Mouse (Mus musculus) cerebellum, postnatal 4 days (tissue): Measurements from ENCODE around the gene Sri.
"Not testable (repeated sequence)": the region's sequence is repeated elsewhere in the genome, so short reads cannot be mapped to it uniquely, and the experiment has no call there.

ENCODE experiments used
- DNase-seq, 2 experiments: peaks; one replicate each; pipeline ENCODE4 v3.0.0; 2022; ENCODE audit warnings: low spot score in 2 of 2, mixed read lengths in 1 of 2

Sri gene

GRCm38 (mm10) chr5:8045855-8046254 lies at the start of gene Sri:
Sri (plus strand) TSS chr5:8046078.
- no peak for DNase-seq

GRCm38 (mm10) chr5:7996401-7997044 lies 49.4 kb upstream of the Sri start:
- DNase-seq, result no peak

DNA sequence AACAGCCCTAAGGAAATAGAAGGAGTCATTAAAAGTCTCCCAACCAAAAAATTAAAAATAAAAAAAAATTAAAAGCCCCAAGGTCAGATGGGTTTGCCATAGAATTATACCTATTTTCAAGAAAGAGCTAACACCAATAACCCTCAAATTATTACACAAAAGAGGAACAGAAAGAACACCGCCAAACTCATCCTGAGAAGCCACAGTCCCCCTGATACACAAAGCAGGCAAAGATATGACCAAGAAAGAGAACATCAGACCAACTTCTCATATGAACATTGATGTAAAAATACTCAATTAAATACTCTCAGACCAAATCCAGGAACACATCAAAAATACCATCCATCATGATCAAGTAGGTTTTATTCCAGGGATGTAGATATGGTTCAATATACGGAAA lies 48.8 kb upstream of the Sri start:
- no peak for DNase-seq

DNA sequence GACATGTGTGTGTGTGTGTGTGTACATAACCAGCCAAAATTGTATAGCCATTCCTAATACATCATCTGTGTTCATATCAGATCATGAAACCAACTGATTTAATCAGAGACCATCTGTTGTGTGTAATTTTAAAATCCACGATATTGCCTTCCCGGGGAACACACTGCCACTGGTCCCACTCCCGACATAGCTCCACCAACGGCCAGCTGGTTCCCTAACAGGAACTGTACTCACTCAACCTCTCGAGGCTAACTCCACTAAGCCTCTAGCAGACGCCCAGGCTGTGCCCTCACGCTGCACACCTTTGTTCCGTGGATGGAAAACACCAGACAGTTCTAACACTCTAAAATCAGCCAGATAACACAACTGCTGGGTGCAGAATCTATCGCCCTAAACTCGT lies 45.4 kb upstream of the Sri start:
- no peak for DNase-seq

GRCm38 (mm10) chr5:8002827-8003226 lies 43.1 kb upstream of the Sri start:
- no peak for DNase-seq

DNA sequence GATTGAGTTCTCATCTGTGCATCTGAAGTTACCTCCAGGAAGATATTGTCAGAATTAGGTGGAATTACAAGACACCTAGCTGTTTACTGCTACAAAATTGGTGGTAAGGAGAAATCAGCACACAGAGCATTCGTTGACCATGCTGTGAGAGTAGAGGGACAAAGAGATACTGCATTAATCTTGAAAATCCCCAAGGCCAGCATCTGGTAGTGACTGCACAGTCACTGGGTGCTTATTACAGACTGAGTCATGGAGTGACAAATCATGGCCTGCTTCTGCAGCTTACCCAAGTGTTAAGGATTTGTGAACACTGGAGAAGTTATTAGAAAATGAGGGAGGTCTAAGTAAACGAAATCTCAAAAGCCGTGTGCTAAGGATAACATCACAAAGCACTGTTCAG lies 32.6 kb upstream of the Sri start:
- no peak for DNase-seq

GRCm38 (mm10) chr5:8034596-8034995 lies 11.3 kb upstream of the Sri start:
- DNase-seq, result not testable (repeated sequence)

GRCm38 (mm10) chr5:8053827-8054226 lies 7.9 kb downstream of the Sri start:
- DNase-seq, result no peak

DNA sequence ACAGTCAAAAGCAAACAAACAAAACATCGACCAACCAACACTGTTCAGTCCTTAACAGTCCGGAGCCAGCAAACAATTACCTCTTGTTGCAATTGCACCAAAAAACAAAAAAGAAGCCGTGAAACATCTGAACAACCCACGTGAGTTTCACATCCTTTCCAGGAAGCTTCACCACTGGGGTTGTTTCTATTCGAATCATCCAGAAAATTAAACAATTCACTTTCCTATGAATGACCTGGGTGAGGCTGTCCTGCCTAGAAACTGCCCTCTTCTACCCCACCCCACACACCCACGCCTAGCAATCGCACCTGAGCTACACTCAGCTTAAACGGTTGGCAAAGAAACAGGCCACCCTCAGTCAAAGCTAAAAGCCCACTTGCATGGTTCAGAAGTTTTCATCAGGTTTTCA lies 9.8 kb downstream of the Sri start:
- no peak for DNase-seq

DNA sequence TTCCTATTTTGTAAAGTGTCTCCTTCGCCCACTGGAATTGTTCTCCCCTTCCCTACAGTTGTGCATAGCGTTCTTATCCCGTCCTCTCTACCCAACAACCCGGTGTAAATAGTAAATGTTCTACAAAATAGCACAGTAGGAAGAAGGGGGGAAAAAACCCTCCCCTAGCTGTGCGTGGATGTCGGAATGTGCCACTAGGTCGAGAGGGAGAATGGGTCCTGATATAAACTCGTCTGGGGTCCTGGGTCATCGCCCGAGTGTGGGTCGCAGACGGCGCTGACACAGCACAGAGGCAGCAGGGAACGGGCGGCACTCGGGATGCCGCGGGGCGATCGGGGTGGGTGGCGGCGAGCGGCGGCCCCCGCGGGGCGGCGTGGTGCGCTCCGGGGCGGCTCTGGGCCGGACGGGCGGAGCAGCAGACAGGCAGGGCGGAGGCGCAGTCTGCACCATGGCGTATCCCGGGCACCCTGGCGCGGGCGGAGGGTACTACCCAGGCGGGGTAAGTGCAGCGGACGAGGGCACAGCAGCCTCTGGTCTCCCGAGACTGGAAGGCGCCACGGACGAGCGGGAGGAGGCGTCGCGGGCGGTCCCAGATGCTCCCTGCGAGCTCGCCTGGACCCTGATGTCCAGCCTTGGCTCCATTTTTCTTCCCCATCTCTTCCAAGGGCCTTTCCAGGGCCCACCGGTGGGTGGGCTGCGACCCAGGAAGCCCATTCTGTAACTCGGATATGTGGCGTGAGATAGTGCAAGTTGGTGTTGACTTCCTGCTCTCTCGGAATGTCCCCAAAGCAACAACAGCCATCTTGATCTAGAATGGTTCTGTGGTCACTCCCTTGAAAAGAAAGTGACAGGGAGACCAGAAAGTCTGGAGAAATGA lies 10.5 kb downstream of the Sri start:
- DNase-seq, result peak; percentile 50 to 61

DNA sequence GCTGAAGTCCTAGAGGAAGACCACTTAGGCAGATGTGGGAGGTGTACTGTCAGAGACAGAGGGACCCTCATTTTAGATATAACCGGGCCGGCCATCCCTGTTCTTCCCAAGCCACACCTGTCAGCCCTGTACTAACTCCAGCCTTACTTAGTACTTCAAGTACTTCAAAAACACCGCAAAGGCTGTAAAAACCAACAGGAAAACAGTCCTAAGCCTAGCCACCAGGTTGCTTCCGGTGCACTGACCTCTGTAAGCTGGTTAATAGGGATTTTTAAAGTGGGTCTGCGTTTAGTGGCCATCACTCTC lies 11.1 kb downstream of the Sri start:
- DNase-seq, result no peak

DNA sequence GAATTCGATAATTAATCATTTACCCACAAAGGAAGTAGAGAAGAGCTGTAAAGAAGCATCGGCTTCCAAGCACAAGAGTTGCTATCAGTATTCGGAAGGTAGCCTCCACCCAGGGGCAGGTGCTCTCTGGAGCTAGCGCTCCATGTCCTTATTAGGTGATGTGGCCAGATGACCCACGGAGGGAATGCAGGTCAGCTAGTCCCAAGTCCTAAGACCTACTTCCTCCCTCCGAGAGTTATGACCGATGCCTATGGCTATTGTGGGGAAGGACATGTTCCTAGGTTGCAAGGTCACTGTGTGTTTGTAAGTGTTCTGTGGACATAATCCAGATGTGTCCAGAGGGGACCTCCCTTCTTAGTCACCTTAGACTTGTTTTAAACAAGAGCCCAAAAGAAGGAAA lies 12.2 kb downstream of the Sri start:
- DNase-seq, result no peak

- DNase-seq, result no peak
Measured at GRCm38 (mm10) chr5:8062469-8062868, 16.6 kb downstream of the Sri start.

GRCm38 (mm10) chr5:8063207-8063606 lies 17.3 kb downstream of the Sri start:
- no peak for DNase-seq

GRCm38 (mm10) chr5:8073406-8073805 lies 27.5 kb downstream of the Sri start:
- DNase-seq, result no peak

DNA sequence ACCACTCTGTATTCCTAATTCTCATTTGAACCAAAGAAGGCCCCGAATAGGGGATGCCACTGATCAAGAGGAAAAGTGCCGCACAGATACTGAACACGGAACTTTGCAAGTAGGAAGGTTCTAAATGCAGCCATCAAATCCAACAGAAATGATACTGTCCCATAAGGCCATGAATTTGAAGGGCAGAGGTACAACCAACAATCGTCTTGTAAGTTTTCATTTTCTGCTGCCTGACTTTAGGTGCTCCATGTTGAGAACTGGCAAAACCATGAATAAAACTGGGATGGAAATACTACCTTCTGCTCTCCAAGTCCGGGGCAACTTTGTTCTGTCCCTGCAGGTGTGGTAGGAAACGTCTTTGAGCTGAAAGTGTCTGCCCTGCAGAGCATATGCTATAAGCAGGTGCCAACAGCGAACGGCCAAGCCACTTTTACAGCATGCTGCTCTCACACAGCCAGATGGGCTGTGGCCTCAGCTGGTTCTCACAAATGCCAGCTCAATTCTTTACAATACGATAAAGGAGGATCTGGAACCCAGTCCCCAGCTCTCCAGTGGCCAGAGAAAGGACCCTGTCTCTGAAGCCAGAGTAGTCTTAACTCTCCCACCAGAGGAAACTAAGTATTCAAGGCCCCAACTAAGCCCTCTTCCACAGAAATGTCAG lies 28.2 kb downstream of the Sri start:
- no peak for DNase-seq

DNA sequence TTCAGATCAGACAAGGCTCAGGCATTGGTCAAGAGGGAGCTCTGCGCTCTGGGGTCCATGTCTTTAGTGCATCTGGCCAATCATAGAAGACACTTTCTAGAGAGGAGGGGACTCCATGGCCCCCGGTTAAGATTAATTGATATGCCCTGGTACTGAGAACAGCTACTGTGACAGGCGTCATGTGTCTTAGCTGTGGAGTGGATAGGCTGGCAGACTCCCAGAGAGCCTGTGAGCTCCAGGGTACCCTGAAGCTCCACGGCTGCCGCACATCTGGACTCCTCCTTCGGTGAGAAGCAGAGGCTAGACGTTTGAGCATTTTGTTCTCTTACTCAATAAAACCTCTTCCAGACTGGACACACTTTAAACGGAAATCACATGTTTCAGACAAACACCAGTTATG lies 31.6 kb downstream of the Sri start:
- DNase-seq, result no peak

- DNase-seq, result no peak
Measured at GRCm38 (mm10) chr5:8082800-8083509, 37.1 kb downstream of the Sri start.

- DNase-seq, result no peak
Measured at GRCm38 (mm10) chr5:8085661-8086060, 39.8 kb downstream of the Sri start.

- no peak for DNase-seq
Measured at GRCm38 (mm10) chr5:8088147-8088546, 42.3 kb downstream of the Sri start.

DNA sequence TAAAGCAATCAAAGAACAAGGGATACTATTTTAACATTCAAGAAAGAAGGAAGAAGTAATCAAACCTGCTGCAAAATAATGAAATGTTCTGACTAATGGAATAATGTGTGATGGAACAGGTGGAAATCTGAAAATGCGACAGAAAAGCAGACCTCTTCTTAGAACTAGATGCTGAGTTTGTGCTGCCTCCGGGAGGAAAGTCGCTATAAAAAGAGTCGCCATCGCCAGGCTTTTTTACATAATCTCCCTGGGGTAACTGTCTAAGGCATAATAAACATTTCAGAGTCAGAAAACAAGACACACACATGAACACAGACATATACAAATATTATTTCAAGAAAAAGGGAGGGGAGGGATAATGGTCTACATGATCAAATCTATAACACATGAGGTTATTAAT lies 49.0 kb downstream of the Sri start:
- no peak for DNase-seq

DNA sequence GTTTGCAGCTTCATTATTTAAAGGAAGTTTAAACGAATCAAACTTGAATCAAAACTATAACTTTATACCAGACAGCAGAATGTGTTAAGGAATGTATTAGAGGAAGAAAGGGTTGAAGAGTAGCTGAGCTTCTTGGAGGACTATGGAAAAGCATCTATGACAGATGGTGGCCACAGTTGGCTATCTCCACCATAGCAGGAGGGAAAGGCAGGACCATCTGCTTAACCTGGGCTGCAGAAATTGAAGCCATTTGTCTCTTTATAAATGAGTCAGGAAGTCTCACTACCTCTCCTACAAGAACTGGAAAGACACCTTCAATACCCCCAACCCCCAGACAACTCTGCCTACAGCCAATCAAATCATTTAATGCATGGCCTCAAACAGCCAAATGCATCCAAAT lies 49.8 kb downstream of the Sri start:
- DNase-seq, result no peak
